Mouse (Mus musculus) forebrain, postnatal 0 days (tissue): ENCODE results near the gene Foxo1. TPM values are rescaled to one million over a fixed set of nuclear protein-coding genes. Genes with fewer than 3 reads are reported as not detected.

Experiments used
- ATAC-seq: fragments of 200-750 bp; cut with Nextera tagmentation; 2 replicates; pipeline ENCODE4 v1.8.0; 2017; ENCODE audit warnings: mild to moderate bottlenecking, moderate library complexity
- DNase-seq: peaks from one replicate; pipeline ENCODE4 v3.0.0-alpha.2; 2015
- H3K27ac ChIP-seq: fragments of 300-500 bp; sonication (generic); 2 replicates; pipeline ENCODE4 v1.5.1; 2014; ENCODE audit warnings: low read depth, mild to moderate bottlenecking, antibody characterized with exemption, low read length, moderate library complexity, mixed read lengths
- H3K27me3 ChIP-seq: fragments of 300-500 bp; sonication (generic); 2 replicates; pipeline ENCODE4 v1.6.1; 2014; ENCODE audit warnings: mild to moderate bottlenecking, low read length, mixed read lengths; ENCODE audit not compliant: insufficient read depth
- H3K36me3 ChIP-seq: fragments of 300-500 bp; sonication (generic); 2 replicates; pipeline ENCODE4 v1.6.1; 2014; ENCODE audit warnings: mild to moderate bottlenecking, moderate library complexity; ENCODE audit not compliant: insufficient read depth
- H3K4me1 ChIP-seq: fragments of 300-500 bp; sonication (generic); 2 replicates; pipeline ENCODE4 v1.6.1; 2014; ENCODE audit warnings: antibody characterized with exemption; ENCODE audit not compliant: insufficient read depth
- H3K4me2 ChIP-seq: fragments of 300-500 bp; sonication (generic); 2 replicates; pipeline ENCODE4 v1.6.1; 2014; ENCODE audit warnings: low read depth, mild to moderate bottlenecking, moderate library complexity
- H3K4me3 ChIP-seq: fragments of 300-500 bp; sonication (generic); 2 replicates; pipeline ENCODE4 v1.5.1; 2014; ENCODE audit warnings: low read depth, low read length, mixed read lengths
- H3K9ac ChIP-seq: fragments of 300-500 bp; sonication (generic); 2 replicates; pipeline ENCODE4 v1.6.1; 2014; ENCODE audit warnings: mild to moderate bottlenecking
- H3K9me3 ChIP-seq: fragments of 300-500 bp; sonication (generic); 2 replicates; pipeline ENCODE4 v1.6.1; 2016; ENCODE audit warnings: low read length
- CTCF ChIP-seq: sonication (generic); IDR thresholded peaks from 2 replicates; pipeline ENCODE4 v1.5.1; 2016; ENCODE audit warnings: antibody characterized with exemption, control low read depth, low read depth
- WGBS: fragments of 180-500 bp; shearing (Covaris S2); extraction: QIAGEN DNeasy Blood & Tissue Kit; methylation state at CpG from one replicate; pipeline ENCODE4 v1.1.7; 2014; 5-methylcytosine and 5-hydroxymethylcytosine counted together
- polyA plus RNA-seq: library from polyadenylated mRNA; unstranded; fragments of >200 nt; fragmentation: Nextera tagmentation; extraction: Ambion mirVana; gene quantifications from 2 replicates; pipeline ENCODE4 v1.2.1, GENCODE M21; 2015
- total RNA-seq: library from RNA; depleted of rRNA; stranded (reverse); fragments of >200 nt; gene quantifications from 2 replicates; pipeline ENCODE4 v1.2.3, GENCODE M21; 2014

Gene Foxo1
- total and polyA plus RNA-seq, 2 experiments from 2014 or later, result 6.3 to 8.1 TPM

DNA sequence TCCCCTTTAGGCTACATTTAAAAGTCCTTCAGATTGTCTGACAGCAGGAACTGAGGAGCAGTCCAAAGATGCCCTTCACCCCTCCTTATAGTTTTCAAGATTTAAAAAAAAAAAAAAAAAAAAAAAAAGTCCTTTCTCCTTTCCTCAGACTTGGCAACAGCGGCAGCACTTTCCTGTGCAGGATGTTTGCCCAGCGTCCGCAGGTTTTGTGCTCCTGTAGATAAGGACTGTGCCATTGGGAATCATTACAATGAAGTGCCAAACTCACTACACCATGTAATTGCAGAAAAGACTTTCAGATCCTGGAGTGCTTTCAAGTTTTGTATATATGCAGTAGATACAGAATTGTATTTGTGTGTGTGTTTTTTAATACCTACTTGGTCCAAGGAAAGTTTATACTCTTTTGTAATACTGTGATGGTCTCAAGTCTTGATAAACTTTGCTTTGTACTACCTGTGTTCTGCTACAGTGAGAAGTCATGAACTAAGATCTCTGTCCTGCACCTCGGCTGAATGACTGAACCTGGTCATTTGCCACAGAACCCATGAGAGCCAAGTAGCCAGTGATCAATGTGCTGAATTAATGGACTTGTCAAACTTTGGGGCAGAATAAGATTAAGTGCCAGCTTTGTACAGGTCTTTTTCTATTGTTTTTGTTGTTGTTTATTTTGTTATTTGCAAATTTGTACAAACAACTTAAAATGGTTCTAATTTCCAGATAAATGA lies 79.0 kb downstream of the Foxo1 start:
- ATAC-seq, result no peak
- WGBS, result 61% methylated on average over 4 of the region's 4 CpGs

DNA sequence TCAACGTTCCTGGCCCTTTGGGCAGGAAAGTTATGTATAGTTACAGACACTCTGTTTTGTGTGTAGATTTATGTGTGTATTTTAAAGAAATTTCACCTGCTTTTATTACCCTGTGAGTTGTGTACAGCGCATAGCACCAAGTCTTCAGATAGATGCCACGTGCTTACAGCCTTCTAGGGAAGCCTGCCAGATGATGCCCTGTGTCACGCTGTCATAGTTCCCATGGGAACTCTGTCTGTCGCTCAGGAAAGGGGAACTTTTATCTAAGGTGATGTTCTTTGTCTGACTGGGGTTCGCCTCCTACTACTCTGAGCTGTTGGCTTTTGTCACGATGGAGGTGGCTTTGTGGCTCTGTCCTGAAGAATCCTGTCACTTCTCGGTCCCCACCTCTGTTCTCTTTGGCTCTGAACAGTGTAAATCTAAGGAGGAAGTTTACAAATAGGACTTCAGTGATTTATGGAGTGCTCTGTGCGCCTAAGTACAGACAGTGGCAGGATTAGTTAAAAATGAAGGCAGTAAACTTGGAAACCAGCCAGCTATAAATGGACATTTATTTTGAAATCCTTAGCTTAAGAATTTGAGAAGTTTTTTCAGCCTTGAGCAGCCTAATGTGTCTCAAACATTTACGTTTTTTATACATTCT lies 80.0 kb downstream of the Foxo1 start:
- Histone ChIP-seq H3K4me3 (no peak overlapping the region), H3K9me3 (no peaks in the 10 kb centered on the region), H3K9ac (no peak overlapping the region), H3K27me3 (no peaks in the 10 kb centered on the region), H3K4me2 (no peak overlapping the region), H3K4me1 (no peaks in the 10 kb centered on the region; the same call in 1 of the 2 replicates), H3K27ac (no peak overlapping the region), H3K36me3 (no peaks in the 10 kb centered on the region)
- 60% methylated on average over 10 of the region's 10 CpGs for WGBS
- DNase-seq (no peak), ATAC-seq (no peak)
- no peak for TF ChIP-seq CTCF

More for the DNA sequence above, 79.0 kb downstream of the Foxo1 start:
- Histone ChIP-seq H3K9me3 (no peaks in the 10 kb centered on the region), H3K27ac (no peak overlapping the region), H3K4me1 (no peaks in the 10 kb centered on the region; the same call in 1 of the 2 replicates), H3K4me3 (no peak overlapping the region), H3K9ac (no peak overlapping the region), H3K36me3 (no peaks in the 10 kb centered on the region), H3K27me3 (no peaks in the 10 kb centered on the region), H3K4me2 (no peak overlapping the region)
- TF ChIP-seq CTCF, result no peak
- no peak for DNase-seq

DNA sequence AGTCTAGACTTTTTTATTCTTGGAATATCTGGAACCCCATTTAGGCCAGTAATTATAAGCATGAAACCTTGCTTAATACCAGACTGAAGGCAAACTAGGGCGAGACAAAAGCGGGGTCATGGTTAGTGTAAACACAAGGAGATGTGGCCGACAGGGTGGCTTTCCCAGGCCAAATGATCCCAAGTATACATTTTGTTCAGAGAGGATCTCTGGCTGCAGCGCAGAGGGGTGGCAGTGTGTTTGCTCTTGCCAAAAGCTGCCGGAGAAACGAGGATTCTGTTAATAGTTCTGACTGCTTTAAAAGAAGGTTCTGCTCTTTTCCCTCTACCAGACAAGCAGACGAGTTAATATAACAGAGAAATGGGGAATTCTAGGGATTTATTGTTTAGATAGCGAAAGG lies 82.5 kb downstream of the Foxo1 start:
- ATAC-seq, result no peak

DNA sequence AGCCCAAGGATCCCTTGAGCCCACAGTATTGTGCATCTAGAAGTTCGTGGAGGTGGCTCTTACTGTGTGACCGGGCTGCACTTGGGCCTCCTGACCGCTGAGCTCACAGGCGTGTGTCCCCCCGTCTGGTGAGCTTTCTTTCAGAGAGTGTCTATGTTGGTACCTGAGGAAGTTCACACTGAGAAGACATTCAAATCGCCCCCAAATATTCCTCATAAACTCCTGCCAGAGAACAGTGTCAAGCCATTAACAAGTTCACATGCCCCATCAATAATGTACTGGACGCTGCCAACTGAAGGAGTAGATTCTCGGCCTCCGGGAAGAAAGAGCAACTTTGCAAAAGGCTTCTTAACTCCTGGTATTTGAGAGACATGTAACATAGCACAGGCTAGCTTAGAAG lies 83.8 kb downstream of the Foxo1 start:
- DNase-seq, result no peak
- TF ChIP-seq CTCF, result no peak
- Histone ChIP-seq H3K27me3 (no peaks in the 10 kb centered on the region), H3K4me2 (no peak overlapping the region), H3K36me3 (no peaks in the 10 kb centered on the region), H3K9me3 (no peaks in the 10 kb centered on the region), H3K4me1 (no peaks in the 10 kb centered on the region), H3K9ac (no peak overlapping the region), H3K27ac (no peak overlapping the region), H3K4me3 (no peak overlapping the region)
- 76% methylated on average over 9 of the region's 9 CpGs for WGBS
- no peak for ATAC-seq

More for the DNA sequence above, 82.5 kb downstream of the Foxo1 start:
- no peak overlapping the region for H3K4me3 ChIP-seq
- H3K36me3 ChIP-seq, result no peaks in the 10 kb centered on the region
- H3K27me3 ChIP-seq, result no peaks in the 10 kb centered on the region
- H3K9me3 ChIP-seq, result no peaks in the 10 kb centered on the region
- WGBS, result 73% methylated on average over 8 of the region's 8 CpGs
- no peak for DNase-seq
- TF ChIP-seq CTCF, result no peak
- H3K4me1 ChIP-seq, result no peaks in the 10 kb centered on the region
- no peak overlapping the region for H3K9ac ChIP-seq
- no peak overlapping the region for H3K27ac ChIP-seq
- H3K4me2 ChIP-seq, result no peak overlapping the region

DNA sequence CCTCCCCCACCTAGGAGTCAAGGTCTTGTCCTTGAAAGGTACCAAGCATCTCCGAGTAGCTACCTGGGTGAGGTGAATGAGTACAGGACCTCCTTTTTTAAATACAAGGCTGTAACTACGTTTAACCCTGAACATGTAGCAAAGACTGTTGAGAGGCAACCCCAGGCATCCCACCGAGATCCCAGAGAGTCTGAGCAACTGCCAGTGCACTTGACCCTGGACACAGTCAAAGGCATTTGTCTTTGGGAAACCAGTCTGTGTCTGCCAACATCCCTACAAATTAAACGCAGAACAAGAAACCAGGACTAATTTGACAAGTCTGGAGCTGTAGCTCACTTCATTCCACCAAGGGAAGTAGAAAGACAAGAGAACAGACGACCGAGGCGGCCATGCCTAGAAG lies 86.1 kb downstream of the Foxo1 start:
- ATAC-seq, result no peak
- H3K4me3 ChIP-seq, result no peak overlapping the region
- DNase-seq, result no peak
- no peaks in the 10 kb centered on the region for H3K36me3 ChIP-seq
- H3K4me2 ChIP-seq, result no peak overlapping the region
- no peak overlapping the region for H3K9ac ChIP-seq
- no peaks in the 10 kb centered on the region for H3K27me3 ChIP-seq
- H3K9me3 ChIP-seq, result no peaks in the 10 kb centered on the region
- H3K27ac ChIP-seq, result no peak overlapping the region
- WGBS, result 76% methylated on average over 7 of the region's 7 CpGs
- no peak for TF ChIP-seq CTCF
- H3K4me1 ChIP-seq, result no peaks in the 10 kb centered on the region

DNA sequence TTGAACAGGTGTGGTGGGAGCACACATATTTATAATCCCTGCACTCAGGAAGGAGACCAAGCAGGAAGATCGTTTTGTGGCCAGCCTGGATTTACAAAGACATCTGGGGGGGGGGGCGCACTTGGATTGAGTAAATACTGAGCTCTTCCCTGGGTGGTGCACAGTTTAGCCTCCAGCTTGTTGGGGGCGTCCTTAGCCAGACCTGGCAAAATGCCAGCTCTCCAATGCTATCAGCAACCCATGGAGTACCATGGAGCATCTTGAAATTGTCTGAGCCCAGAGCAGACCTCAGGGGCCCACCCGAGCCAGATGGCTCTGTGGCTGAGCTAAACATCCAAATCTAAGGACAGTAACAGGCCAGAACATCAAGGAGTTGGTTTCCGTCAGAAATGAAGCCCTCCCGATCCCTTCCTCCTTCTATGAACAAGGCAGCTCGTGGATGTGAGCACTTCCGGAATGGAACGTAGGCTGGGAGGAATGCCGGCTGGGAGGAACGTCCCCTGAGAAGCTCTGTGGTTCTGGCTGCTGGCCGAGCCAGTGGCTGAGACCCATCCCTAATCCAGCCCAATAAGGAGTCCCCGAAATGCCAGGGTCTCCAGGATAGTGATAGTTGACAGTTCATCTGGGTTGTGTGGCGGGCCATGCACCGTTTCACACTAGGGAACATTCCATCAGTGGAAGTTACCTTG lies 89.3 kb downstream of the Foxo1 start:
- H3K9ac ChIP-seq, result no peak overlapping the region
- no peaks in the 10 kb centered on the region for H3K36me3 ChIP-seq
- no peak for ATAC-seq
- DNase-seq, result no peak
- no peak overlapping the region for H3K4me3 ChIP-seq
- WGBS, result 89% methylated on average over 15 of the region's 15 CpGs
- H3K27me3 ChIP-seq, result no peaks in the 10 kb centered on the region
- H3K27ac ChIP-seq, result no peak overlapping the region
- H3K4me1 ChIP-seq, result no peaks in the 10 kb centered on the region
- TF ChIP-seq CTCF, result no peak
- no peak overlapping the region for H3K4me2 ChIP-seq
- H3K9me3 ChIP-seq, result no peaks in the 10 kb centered on the region

DNA sequence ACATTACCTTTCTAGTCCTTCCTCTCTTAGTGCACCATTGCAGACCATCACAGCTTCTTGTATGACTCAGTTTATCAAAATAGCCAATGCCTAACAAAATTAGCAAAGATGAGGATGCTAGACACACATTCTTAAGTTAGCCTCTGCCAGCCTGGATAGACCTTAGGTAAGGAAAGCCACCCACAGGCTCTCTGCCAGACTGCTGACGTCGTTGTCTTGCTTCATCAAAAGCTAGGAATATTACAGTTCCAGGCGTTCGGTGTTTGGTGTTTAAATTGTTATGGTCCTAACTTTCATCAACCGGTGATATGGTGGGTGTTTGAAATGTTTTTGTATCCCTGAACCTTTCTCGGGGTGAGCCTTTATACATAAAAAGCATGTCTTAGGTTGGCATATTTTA lies 96.4 kb downstream of the Foxo1 start:
- Histone ChIP-seq H3K27me3 (no peaks in the 10 kb centered on the region), H3K36me3 (no peaks in the 10 kb centered on the region), H3K4me1 (no peaks in the 10 kb centered on the region), H3K4me3 (no peak overlapping the region), H3K9me3 (no peaks in the 10 kb centered on the region), H3K9ac (no peak overlapping the region), H3K4me2 (no peak overlapping the region), H3K27ac (no peak overlapping the region)
- TF ChIP-seq CTCF, result no peak
- no peak for ATAC-seq
- no peak for DNase-seq
- 76% methylated on average over 6 of the region's 6 CpGs for WGBS
